Mouse (Mus musculus) midbrain, embryonic 16.5 days (tissue): ENCODE results near the gene Fnbp4. TPM values are rescaled to one million over a fixed set of nuclear protein-coding genes. Genes with fewer than 3 reads are reported as not detected.

ENCODE experiments used
- ATAC-seq: fragments of 200-750 bp; cut with Nextera tagmentation; 2 replicates; pipeline ENCODE4 v1.8.0; 2017; ENCODE audit warnings: moderate TSS enrichment
- H3K27ac ChIP-seq: fragments of 300-500 bp; sonication (generic); 2 replicates; pipeline ENCODE4 v1.5.1; 2014; ENCODE audit warnings: mild to moderate bottlenecking, low read length, mixed read lengths
- H3K27me3 ChIP-seq: fragments of 300-500 bp; sonication (generic); 2 replicates; pipeline ENCODE4 v1.6.1; 2014; ENCODE audit warnings: low read depth, low read length, mixed read lengths; ENCODE audit not compliant: control insufficient read depth, insufficient read depth
- H3K36me3 ChIP-seq: fragments of 300-500 bp; sonication (generic); 2 replicates; pipeline ENCODE4 v1.6.1; 2014; ENCODE audit warnings: mild to moderate bottlenecking, low read length, moderate library complexity, mixed read lengths; ENCODE audit not compliant: control insufficient read depth, insufficient read depth
- H3K4me1 ChIP-seq: fragments of 300-500 bp; sonication (generic); 2 replicates; pipeline ENCODE4 v1.6.1; 2014; ENCODE audit warnings: mild to moderate bottlenecking, low read length, mixed read lengths; ENCODE audit not compliant: control insufficient read depth, insufficient read depth
- H3K4me2 ChIP-seq: fragments of 300-500 bp; sonication (generic); 2 replicates; pipeline ENCODE4 v1.6.1; 2014; ENCODE audit warnings: mild to moderate bottlenecking, low read length, mixed read lengths
- H3K4me3 ChIP-seq: fragments of 300-500 bp; sonication (generic); 2 replicates; pipeline ENCODE4 v1.5.1; 2014; ENCODE audit warnings: low read depth, mild to moderate bottlenecking, low read length, moderate library complexity, mixed read lengths
- H3K9ac ChIP-seq: fragments of 300-500 bp; sonication (generic); 2 replicates; pipeline ENCODE4 v1.6.1; 2014; ENCODE audit warnings: low read depth, low read length, mixed read lengths
- H3K9me3 ChIP-seq: fragments of 300-500 bp; sonication (generic); replicated peaks from 2 replicates; pipeline ENCODE4 v1.6.1; 2014; ENCODE audit warnings: mild to moderate bottlenecking, low read length, mixed read lengths; ENCODE audit not compliant: control insufficient read depth, poor library complexity, severe bottlenecking
- WGBS: fragments of 180-500 bp; shearing (Covaris S2); extraction: QIAGEN DNeasy Blood & Tissue Kit; methylation state at CpG from one replicate; pipeline ENCODE4 v1.1.7; 2014; 5-methylcytosine and 5-hydroxymethylcytosine counted together
- polyA plus RNA-seq: library from polyadenylated mRNA; unstranded; fragments of >200 nt; fragmentation: Nextera tagmentation; extraction: Ambion mirVana; gene quantifications from 2 replicates; pipeline ENCODE4 v1.2.1, GENCODE M21; 2015

Gene Fnbp4
- polyA plus RNA-seq: 102 and 117 TPM in 2 replicates

DNA sequence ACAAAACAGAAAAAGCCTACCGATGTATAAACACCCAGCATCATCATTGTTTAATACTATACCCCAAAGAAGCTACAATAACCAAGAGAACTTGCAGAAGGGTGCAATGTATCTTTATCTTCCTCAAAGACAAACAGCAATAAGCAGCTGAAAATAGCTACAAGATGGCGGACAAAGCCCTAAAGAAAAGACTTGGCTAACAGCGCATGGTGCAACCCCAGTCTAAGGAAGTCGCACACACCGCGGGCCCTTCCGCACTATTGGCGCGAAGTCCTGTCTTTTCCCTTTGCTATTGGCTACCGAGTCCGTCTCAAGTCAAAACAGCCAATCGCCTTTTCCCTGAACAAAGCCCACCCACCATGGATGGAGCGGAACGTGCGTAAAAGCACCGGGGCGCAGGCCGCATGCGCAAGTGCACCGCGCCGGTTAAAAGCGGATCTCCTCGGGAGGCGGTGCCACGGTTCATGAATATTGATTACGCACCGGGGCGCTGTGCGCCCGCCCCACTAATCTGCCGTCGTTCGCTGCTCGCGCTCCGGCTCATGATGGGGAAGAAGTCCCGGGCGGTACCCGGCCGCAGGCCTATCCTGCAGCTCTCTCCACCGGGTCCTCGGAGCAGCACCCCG is at the start of gene Fnbp4:
Fnbp4 (plus strand) TSS at position 318 of the 626 bp plus-strand sequence.
- no peaks in the 10 kb centered on the region for H3K9me3 ChIP-seq
- peaks cover 27% of the 10 kb centered on the region for H3K4me1 ChIP-seq
- peak within 1 kb of the TSS; percentile 90 for H3K4me3 ChIP-seq
- H3K36me3 ChIP-seq: peaks cover 3% of the 10 kb centered on the region; the same call in 1 of the 2 replicates
- H3K27me3 ChIP-seq: no peaks in the 10 kb centered on the region
- peak within 1 kb of the TSS; percentile 99 for H3K27ac ChIP-seq
- H3K4me2 ChIP-seq: peak within 1 kb of the TSS; percentile 85
- under 1% methylated on average over 44 of the region's 44 CpGs for WGBS
- H3K9ac ChIP-seq: peak within 1 kb of the TSS; percentile 99
- ATAC-seq: peak; percentile 100

DNA sequence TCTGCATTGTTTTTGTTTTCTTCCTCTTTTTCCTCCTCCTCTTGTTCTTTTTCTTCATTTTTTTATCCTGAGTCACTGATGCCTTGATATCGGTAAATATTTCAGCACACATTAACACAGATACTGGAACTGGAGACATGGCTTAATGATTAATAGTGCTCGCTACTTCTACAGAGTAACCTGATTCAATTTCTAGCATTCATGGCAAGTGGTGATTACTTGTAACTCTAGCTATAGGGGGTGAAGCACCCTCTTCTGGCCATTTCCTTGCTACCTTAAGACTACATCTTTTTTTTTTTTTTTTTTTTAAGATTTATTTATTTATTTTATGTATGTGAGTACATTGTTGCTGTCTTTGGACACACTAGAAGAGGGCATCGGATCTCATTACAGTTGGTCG is 44.2 kb upstream of the Fnbp4 start:
- ATAC-seq: no peak
- Histone ChIP-seq H3K27me3 (no peaks in the 10 kb centered on the region), H3K4me3 (no peak overlapping the region), H3K27ac (no peak overlapping the region), H3K4me2 (no peak overlapping the region), H3K36me3 (peaks cover 37% of the 10 kb centered on the region), H3K9ac (no peak overlapping the region), H3K9me3 (no peaks in the 10 kb centered on the region), H3K4me1 (no peaks in the 10 kb centered on the region)
- WGBS: 94% methylated on average over 4 of the region's 4 CpGs

DNA sequence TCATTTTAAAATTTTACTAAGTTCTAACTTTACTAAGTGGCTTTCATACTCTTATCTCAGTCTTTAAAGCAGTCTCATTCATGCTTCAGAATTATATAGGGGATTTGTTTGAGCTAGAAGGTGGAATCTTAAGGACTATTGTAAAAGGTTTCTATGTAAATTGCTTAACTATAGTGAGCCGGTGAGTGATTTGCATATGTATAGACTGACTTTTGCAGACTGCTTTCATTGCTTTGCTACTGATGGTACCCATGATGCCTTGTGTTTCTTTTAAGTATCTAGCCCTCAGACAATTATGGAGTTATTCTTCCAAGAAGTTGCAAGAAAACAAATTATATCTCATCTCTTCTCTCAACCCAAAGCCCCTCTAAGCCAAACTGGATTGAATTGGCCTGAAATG is 36.6 kb upstream of the Fnbp4 start:
- whole genome bisulfite sequencing: 3% methylated on average over 1 of the region's 1 CpGs
- Histone ChIP-seq H3K36me3 (peaks cover 52% of the 10 kb centered on the region), H3K9ac (no peak overlapping the region), H3K27me3 (no peaks in the 10 kb centered on the region), H3K4me2 (no peak overlapping the region), H3K4me1 (no peaks in the 10 kb centered on the region), H3K4me3 (no peak overlapping the region), H3K27ac (no peak overlapping the region), H3K9me3 (no peaks in the 10 kb centered on the region)
- ATAC-seq: no peak

DNA sequence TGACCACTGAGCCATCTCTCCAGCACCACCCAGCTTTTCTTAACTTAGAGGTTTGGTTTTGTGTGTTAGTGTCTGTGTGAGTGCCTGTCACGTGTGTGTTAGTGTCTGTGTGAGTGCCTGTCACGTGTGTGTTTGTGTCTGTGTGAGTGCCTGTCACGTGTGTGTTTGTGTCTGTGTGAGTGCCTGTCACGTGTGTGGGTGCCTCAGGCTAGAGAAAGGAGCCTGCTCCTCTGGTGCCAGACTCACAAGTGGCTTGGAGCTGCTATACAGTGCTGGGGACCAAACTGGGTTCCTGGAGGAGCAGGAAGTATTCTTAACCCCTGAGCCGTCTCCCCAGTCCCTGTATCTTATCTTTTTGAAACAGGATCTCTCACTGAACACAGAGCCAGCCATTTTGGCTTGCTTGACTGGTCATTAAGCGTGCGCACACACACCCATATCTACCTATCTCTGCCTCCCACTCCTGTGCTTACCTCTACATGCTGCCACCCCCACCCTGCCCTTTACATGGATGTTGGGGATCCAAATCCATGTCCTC is 29.5 kb upstream of the Fnbp4 start:
- H3K36me3 ChIP-seq: peaks cover 32% of the 10 kb centered on the region
- no peak overlapping the region for H3K9ac ChIP-seq
- 95% methylated on average over 7 of the region's 7 CpGs for WGBS
- H3K4me1 ChIP-seq: no peaks in the 10 kb centered on the region
- H3K9me3 ChIP-seq: no peaks in the 10 kb centered on the region
- H3K4me3 ChIP-seq: no peak overlapping the region
- ATAC-seq: no peak
- no peak overlapping the region for H3K27ac ChIP-seq
- no peaks in the 10 kb centered on the region for H3K27me3 ChIP-seq
- no peak overlapping the region for H3K4me2 ChIP-seq

DNA sequence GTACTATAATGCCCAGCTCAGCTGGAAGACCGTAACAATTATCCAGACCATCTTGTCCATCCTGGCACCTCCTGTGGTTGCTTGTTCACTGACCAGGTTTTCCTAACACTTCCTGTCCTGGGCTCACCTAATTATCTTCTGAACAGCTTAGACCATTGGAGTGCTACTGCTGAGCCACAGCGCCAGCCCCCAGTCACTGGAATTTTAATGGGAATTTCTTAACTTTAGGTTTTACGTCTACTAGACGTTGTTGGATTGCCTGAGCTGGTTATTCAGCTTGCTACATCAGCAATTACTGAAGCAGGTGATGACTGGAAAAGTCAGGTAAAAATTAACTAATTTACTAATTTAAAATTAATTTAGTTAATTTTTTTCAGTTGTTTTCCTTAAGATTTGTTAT is 27.8 kb upstream of the Fnbp4 start:
- 89% methylated on average over 4 of the region's 4 CpGs for WGBS

DNA sequence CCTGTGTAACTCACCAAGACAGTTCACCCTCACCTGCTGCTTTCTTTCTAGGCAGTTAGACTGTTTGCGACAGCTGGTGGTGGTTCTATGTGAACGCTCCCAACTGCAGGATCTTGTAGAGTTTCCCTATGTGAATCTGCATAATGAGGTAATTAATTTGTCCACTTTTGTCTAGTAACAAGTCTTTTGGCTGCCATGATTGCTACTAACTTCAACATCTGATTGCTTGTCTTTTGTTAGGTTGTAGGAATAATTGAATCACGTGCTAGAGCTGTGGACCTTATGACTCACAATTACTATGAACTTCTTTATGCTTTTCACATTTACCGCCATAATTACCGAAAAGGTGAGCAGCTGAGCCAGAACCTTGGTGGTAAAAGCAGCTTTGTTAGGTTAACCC is 27.2 kb upstream of the Fnbp4 start:
- no peak overlapping the region for H3K9ac ChIP-seq
- H3K4me1 ChIP-seq: no peaks in the 10 kb centered on the region
- WGBS: 91% methylated on average over 5 of the region's 5 CpGs

More for the DNA sequence above, 27.8 kb upstream of the Fnbp4 start:
- Histone ChIP-seq H3K9ac (no peak overlapping the region), H3K27ac (no peak overlapping the region), H3K9me3 (no peaks in the 10 kb centered on the region), H3K4me1 (no peaks in the 10 kb centered on the region), H3K36me3 (peaks cover 26% of the 10 kb centered on the region), H3K4me2 (no peak overlapping the region), H3K27me3 (no peaks in the 10 kb centered on the region), H3K4me3 (no peak overlapping the region)
- ATAC-seq: no peak

DNA sequence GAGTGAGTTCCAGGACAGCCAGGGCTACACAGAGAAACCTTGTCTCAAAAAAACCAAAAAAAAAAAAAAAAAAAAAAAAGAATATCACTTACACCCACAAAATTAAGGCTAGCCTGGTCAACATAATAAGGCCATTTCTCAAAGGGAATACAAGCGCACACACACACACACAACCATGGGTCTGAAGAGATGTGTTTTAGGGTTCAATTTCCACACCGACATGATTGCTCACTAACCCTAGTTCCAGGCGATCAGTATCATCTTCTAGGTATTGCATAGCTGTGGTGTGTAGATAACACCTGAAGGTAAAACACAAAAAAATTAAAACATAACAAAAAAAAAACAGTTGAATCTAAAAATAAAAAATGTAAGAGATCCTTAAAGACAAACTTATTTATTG is 18.4 kb upstream of the Fnbp4 start:
- Histone ChIP-seq H3K4me2 (no peak overlapping the region), H3K9ac (no peak overlapping the region), H3K4me1 (no peaks in the 10 kb centered on the region), H3K36me3 (peaks cover 38% of the 10 kb centered on the region), H3K27ac (no peak overlapping the region), H3K4me3 (no peak overlapping the region), H3K9me3 (no peaks in the 10 kb centered on the region), H3K27me3 (no peaks in the 10 kb centered on the region)
- no peak for ATAC-seq
- WGBS: 95% methylated on average over 3 of the region's 3 CpGs

More for the DNA sequence above, 27.2 kb upstream of the Fnbp4 start:
- no peaks in the 10 kb centered on the region for H3K9me3 ChIP-seq
- H3K4me3 ChIP-seq: no peak overlapping the region
- peaks cover 22% of the 10 kb centered on the region; the same call in 1 of the 2 replicates for H3K36me3 ChIP-seq
- ATAC-seq: no peak
- no peak overlapping the region for H3K27ac ChIP-seq
- no peak overlapping the region for H3K4me2 ChIP-seq
- no peaks in the 10 kb centered on the region for H3K27me3 ChIP-seq

DNA sequence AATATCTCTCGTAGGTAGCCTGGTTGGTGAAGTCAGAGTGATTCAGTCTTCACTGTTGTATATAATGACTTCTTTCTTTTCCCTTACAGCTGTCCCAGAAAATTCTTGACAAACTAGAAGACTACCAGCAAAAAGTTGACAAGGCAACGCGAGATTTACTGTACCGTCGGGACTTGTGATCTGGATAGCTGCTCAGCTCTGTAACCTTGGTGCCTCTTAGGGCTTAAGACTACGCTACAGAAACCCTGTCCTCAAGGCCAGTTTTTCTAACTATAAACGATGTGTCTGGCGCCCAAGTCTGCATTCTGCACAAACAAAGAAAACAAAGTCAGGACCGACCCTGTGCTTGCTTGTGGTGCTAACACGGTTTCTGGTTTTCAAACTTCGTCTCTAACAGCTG is 9.8 kb upstream of the Fnbp4 start:
- H3K36me3 ChIP-seq: peaks cover 37% of the 10 kb centered on the region
- H3K27me3 ChIP-seq: no peaks in the 10 kb centered on the region
- WGBS: 91% methylated on average over 11 of the region's 11 CpGs
- H3K4me3 ChIP-seq: no peak overlapping the region
- no peaks in the 10 kb centered on the region for H3K4me1 ChIP-seq
- H3K9me3 ChIP-seq: no peaks in the 10 kb centered on the region
- no peak for ATAC-seq
- no peak overlapping the region for H3K4me2 ChIP-seq
- no peak overlapping the region for H3K9ac ChIP-seq
- H3K27ac ChIP-seq: no peak overlapping the region

DNA sequence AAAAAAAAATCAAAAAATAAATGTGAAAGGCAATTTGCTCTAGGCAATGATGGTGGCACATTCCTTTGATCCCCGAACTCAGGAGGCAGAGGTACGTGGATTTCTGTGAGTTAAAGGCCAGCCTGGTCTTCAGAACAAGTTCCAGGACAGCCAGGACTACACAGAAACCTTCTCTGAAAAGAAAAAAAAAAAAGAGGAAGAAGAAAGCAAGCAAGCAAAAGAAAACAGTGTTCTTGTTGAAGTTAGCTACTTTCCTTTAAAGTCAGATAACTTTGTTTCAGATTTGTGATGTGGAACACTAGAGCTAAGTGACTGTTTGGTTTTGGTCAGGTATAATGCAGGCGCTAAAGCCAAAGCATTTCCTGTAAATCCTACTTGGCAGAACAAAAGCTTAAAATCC is 6.4 kb upstream of the Fnbp4 start:
- Histone ChIP-seq H3K9me3 (no peaks in the 10 kb centered on the region), H3K4me2 (no peak overlapping the region), H3K4me1 (no peaks in the 10 kb centered on the region), H3K9ac (no peak overlapping the region), H3K27me3 (no peaks in the 10 kb centered on the region), H3K4me3 (no peak overlapping the region), H3K27ac (no peak overlapping the region), H3K36me3 (peaks cover 23% of the 10 kb centered on the region)
- 91% methylated on average over 3 of the region's 3 CpGs for WGBS
- ATAC-seq: no peak
